Mouse (Mus musculus): ENCODE results near the gene Tmed8.

DNA sequence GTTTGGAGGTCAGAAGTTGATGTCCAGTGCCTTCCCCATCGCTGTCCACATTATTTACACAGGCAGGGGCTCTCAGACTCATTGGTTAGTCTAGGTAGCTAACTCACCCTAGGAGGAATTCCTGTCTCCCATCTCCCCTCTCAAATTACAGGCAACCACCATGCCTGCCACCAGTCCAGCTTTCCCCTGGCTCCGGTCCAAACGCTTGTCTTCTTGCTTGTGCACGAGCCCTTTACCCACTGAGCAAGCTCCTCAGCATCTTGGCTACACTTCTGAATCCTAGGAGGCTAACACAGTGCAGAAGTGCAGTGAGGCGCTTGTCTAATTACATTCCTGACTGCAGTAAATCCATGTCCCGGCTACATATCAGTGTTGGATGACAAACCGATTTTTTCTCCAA lies 19.1 kb upstream of the Tmed8 start:
- TF ChIP-seq CTCF (IDR thresholded peaks at IDR 0.05; ENCODE audit: control insufficient read depth, insufficient read depth, insufficient replicate concordance, low read depth, low read length): no peak
- no peak for TF ChIP-seq POLR2A (IDR thresholded peaks at IDR 0.05; ENCODE audit: control insufficient read depth, low read depth, low read length)
